Mouse (Mus musculus): ENCODE measurements at regions not wholly inside any gene's neighbourhood (a gene's known extent, or its start where the extent isn't known, plus 50 kb on each side); places are given as distances from the start of the nearest gene placed in this dataset.

- Histone ChIP-seq H3K9ac (ENCODE audit: low read depth, low read length) (no peak overlapping the region), H3K4me1 (replicated peaks; ENCODE audit: control insufficient read depth, insufficient read depth, low read length) (no peaks in the 10 kb centered on the region), H3K9me3 (ENCODE audit: control insufficient read depth, low read length) (no peaks in the 10 kb centered on the region), H3K36me3 (ENCODE audit: control insufficient read depth, insufficient read depth, low read length) (no peaks in the 10 kb centered on the region), H3K27me3 (replicated peaks; ENCODE audit: control insufficient read depth, insufficient read depth, low read length) (no peaks in the 10 kb centered on the region; the same call in 1 of the 2 replicates), H3K27ac (ENCODE audit: low read depth, low read length) (no peak overlapping the region), H3K4me3 (ENCODE audit: low read depth, low read length) (no peak overlapping the region), H3K4me2 (no peak overlapping the region)
- 59% methylated on average over 7 of the region's 7 CpGs for WGBS
- DNase-seq (ENCODE audit: low spot score): no peak
- no peak for ATAC-seq (replicated peaks; ENCODE audit: low FRiP score)
Measured at GRCm38 (mm10) chr15:51724127-51724526, 2160.6 kb upstream of the Gm7489 start.

- Histone ChIP-seq H3K4me1 (replicated peaks; ENCODE audit: control insufficient read depth, insufficient read depth, low read length) (no peaks in the 10 kb centered on the region), H3K27me3 (replicated peaks; ENCODE audit: control insufficient read depth, insufficient read depth, low read length) (no peaks in the 10 kb centered on the region), H3K9ac (ENCODE audit: low read depth, low read length) (no peak overlapping the region), H3K9me3 (ENCODE audit: control insufficient read depth, low read length) (no peaks in the 10 kb centered on the region), H3K27ac (ENCODE audit: low read depth, low read length) (no peak overlapping the region), H3K36me3 (ENCODE audit: control insufficient read depth, insufficient read depth, low read length) (no peaks in the 10 kb centered on the region), H3K4me2 (no peak overlapping the region), H3K4me3 (ENCODE audit: low read depth, low read length) (no peak overlapping the region)
- DNase-seq (ENCODE audit: low spot score) (no peak), ATAC-seq (replicated peaks; ENCODE audit: low FRiP score) (no peak)
- 73% methylated on average over 3 of the region's 3 CpGs for WGBS
Measured at GRCm38 (mm10) chr15:51725457-51725856, 2159.2 kb upstream of the Gm7489 start.

GRCm38 (mm10) chr15:51730106-51730505 lies 2154.6 kb upstream of the Gm7489 start:
- Histone ChIP-seq H3K4me2 (no peak overlapping the region), H3K4me3 (ENCODE audit: low read depth, low read length) (no peak overlapping the region), H3K9me3 (ENCODE audit: control insufficient read depth, low read length) (no peaks in the 10 kb centered on the region), H3K36me3 (ENCODE audit: control insufficient read depth, insufficient read depth, low read length) (no peaks in the 10 kb centered on the region), H3K27me3 (replicated peaks; ENCODE audit: control insufficient read depth, insufficient read depth, low read length) (no peaks in the 10 kb centered on the region), H3K27ac (ENCODE audit: low read depth, low read length) (no peak overlapping the region), H3K9ac (ENCODE audit: low read depth, low read length) (no peak overlapping the region), H3K4me1 (replicated peaks; ENCODE audit: control insufficient read depth, insufficient read depth, low read length) (no peaks in the 10 kb centered on the region)
- WGBS: 72% methylated on average over 10 of the region's 10 CpGs
- DNase-seq (ENCODE audit: low spot score): no peak
- ATAC-seq (replicated peaks; ENCODE audit: low FRiP score): no peak

- ATAC-seq (replicated peaks; ENCODE audit: low FRiP score): no peak
- 73% methylated on average over 12 of the region's 12 CpGs for WGBS
Measured at GRCm38 (mm10) chr15:51730805-51731412, 2153.8 kb upstream of the Gm7489 start.

GRCm38 (mm10) chr15:51734194-51734593 lies 2150.5 kb upstream of the Gm7489 start:
- DNase-seq (ENCODE audit: low spot score) (no peak), ATAC-seq (replicated peaks; ENCODE audit: low FRiP score) (no peak)
- no peaks in the 10 kb centered on the region for H3K36me3 ChIP-seq (ENCODE audit: control insufficient read depth, insufficient read depth, low read length)
- H3K9ac ChIP-seq (ENCODE audit: low read depth, low read length): no peak overlapping the region
- H3K4me2 ChIP-seq: no peak overlapping the region
- no peaks in the 10 kb centered on the region for H3K9me3 ChIP-seq (ENCODE audit: control insufficient read depth, low read length)
- H3K4me1 ChIP-seq (replicated peaks; ENCODE audit: control insufficient read depth, insufficient read depth, low read length): no peaks in the 10 kb centered on the region
- H3K4me3 ChIP-seq (ENCODE audit: low read depth, low read length): no peak overlapping the region
- H3K27ac ChIP-seq (ENCODE audit: low read depth, low read length): no peak overlapping the region
- no peaks in the 10 kb centered on the region for H3K27me3 ChIP-seq (replicated peaks; ENCODE audit: control insufficient read depth, insufficient read depth, low read length)
- WGBS: 69% methylated on average over 1 of the region's 1 CpGs

More at GRCm38 (mm10) chr15:51730805-51731412, 2153.8 kb upstream of the Gm7489 start:
- H3K27me3 ChIP-seq (replicated peaks; ENCODE audit: control insufficient read depth, insufficient read depth, low read length): no peaks in the 10 kb centered on the region
- no peak overlapping the region for H3K4me2 ChIP-seq
- H3K9me3 ChIP-seq (ENCODE audit: control insufficient read depth, low read length): no peaks in the 10 kb centered on the region
- no peaks in the 10 kb centered on the region for H3K36me3 ChIP-seq (ENCODE audit: control insufficient read depth, insufficient read depth, low read length)
- no peak overlapping the region for H3K4me3 ChIP-seq (ENCODE audit: low read depth, low read length)
- no peak overlapping the region for H3K9ac ChIP-seq (ENCODE audit: low read depth, low read length)
- no peak for DNase-seq (ENCODE audit: low spot score)
- no peaks in the 10 kb centered on the region for H3K4me1 ChIP-seq (replicated peaks; ENCODE audit: control insufficient read depth, insufficient read depth, low read length)
- no peak overlapping the region for H3K27ac ChIP-seq (ENCODE audit: low read depth, low read length)

All from liver, embryonic 11.5 days (tissue).